Mouse (Mus musculus) olfactory bulb, adult 2 months (tissue): ENCODE measurements around the gene Evc2.

Experiments
- CTCF ChIP-seq: fragments of 200-500 bp; IDR thresholded peaks from 2 replicates; pipeline ENCODE4 v1.5.1; 2012; ENCODE audit warnings: low read depth, mild to moderate bottlenecking, low read length, moderate library complexity; ENCODE audit not compliant: insufficient read depth
- POLR2A ChIP-seq: fragments of 200-500 bp; IDR thresholded peaks from 2 replicates; pipeline ENCODE4 v1.6.1; 2012; ENCODE audit warnings: mild to moderate bottlenecking, low read depth, low read length, moderate library complexity; ENCODE audit not compliant: insufficient read depth

DNA sequence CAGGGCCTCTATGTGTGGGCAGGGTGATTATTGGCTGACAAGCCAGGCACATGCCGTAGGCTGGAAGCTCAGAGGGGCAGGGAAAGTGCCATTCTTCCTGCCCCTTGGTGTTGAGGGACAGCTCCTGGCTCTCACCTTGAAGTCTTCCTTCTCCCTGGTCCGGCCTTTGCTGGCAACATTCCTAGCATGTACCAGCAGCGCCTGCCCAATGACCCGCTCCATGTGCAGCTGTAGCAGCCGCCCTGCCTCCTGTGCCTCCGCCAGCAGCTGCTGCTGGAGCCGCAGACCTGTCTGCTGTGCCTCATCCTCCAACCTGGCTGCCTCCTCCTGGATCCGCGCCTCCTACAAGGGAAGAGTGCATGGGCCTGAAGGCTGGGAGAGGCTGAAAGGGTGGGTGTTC is 28.3 kb upstream of the Evc2 start:
- TF ChIP-seq POLR2A (no peak), CTCF (no peak)
